8 mouse cellular contexts compared by ENCODE assay signal in genomic region chr5:30870131-30870406, GRCm38 (mm10). TPM values are rescaled to one million over a fixed set of nuclear protein-coding genes. Genes with fewer than 3 reads are reported as not detected.
DNase-seq lines count a peak whose midpoint lies in the region; ATAC-seq and TF ChIP-seq lines count a peak whose summit lies in the region.

No protein-coding gene starts in this region.

- no peaks in the 10 kb centered on the region for H3K9me3 ChIP-seq in liver, embryonic 13.5 days (replicated peaks)

- no peak for TF ChIP-seq EP300 in heart, adult 2 months (IDR thresholded peaks at IDR 0.05; ENCODE audit: insufficient read depth, low read depth, low read length)

- DNase-seq in heart, adult 2 months, result no peak
- no peak for DNase-seq in heart, postnatal 4 days
- no peak for DNase-seq in thymus, adult 2 months
- no peak for DNase-seq in thymus, postnatal 25 days
- no peak for DNase-seq in liver, embryonic 13.5 days
- no peak for DNase-seq in embryo, embryonic 11 days
- DNase-seq in frontal cortex, adult 2 months (ENCODE audit: extremely low spot score in 1 of 2, low spot score in 1 of 2), result no peak
- no peak for DNase-seq in right cerebral cortex, postnatal 4 days

- intact Hi-C loops in heart, adult 2 months (cut with DNase I), result no loop called here

- peaks cover 3% of the 10 kb centered on the region for H3K4me1 ChIP-seq in heart, adult 2 months (ENCODE audit: control insufficient read depth, insufficient read depth, low read length)
- peaks cover 11% of the 10 kb centered on the region for H3K4me1 ChIP-seq in thymus, adult 2 months (replicated peaks; ENCODE audit: control insufficient read depth, insufficient read depth, low read length)
- peaks cover 25% of the 10 kb centered on the region for H3K4me1 ChIP-seq in liver, embryonic 13.5 days (replicated peaks)

- peaks cover 4% of the 10 kb centered on the region; the same call in 1 of the 2 replicates for H3K36me3 ChIP-seq in heart, adult 2 months (ENCODE audit: control insufficient read depth, insufficient read depth, low read length)
- H3K36me3 ChIP-seq in thymus, adult 2 months (ENCODE audit: control insufficient read depth, insufficient read depth, low read length), result peaks cover 8% of the 10 kb centered on the region; the same call in 1 of the 2 replicates
- peaks cover 47% of the 10 kb centered on the region for H3K36me3 ChIP-seq in liver, embryonic 13.5 days

- H3K27me3 ChIP-seq in heart, adult 2 months (ENCODE audit: control insufficient read depth, insufficient read depth, low read length), result no peaks in the 10 kb centered on the region
- H3K27me3 ChIP-seq in thymus, adult 2 months (ENCODE audit: control insufficient read depth, insufficient read depth, low read length), result no peaks in the 10 kb centered on the region
- H3K27me3 ChIP-seq in liver, embryonic 13.5 days, result no peaks in the 10 kb centered on the region

- no peaks in the 10 kb centered on the region for H3K79me2 ChIP-seq in heart, adult 2 months (replicated peaks; ENCODE audit: control insufficient read depth, insufficient read depth, low read length)

- peak overlapping the region; percentile 89 for H3K4me2 ChIP-seq in liver, embryonic 13.5 days

- no peak for TF ChIP-seq POLR2A in heart, adult 2 months (IDR thresholded peaks at IDR 0.05; ENCODE audit: insufficient read depth, low read depth, low read length)
- TF ChIP-seq POLR2A in thymus, adult 2 months (IDR thresholded peaks at IDR 0.05; ENCODE audit: control insufficient read depth, extremely low read depth, insufficient read depth, low read length, poor library complexity), result no peak

- peak overlapping the region; percentile 73 for H3K4me3 ChIP-seq in heart, adult 2 months
- peak overlapping the region; percentile 93 for H3K4me3 ChIP-seq in thymus, adult 2 months (ENCODE audit: control insufficient read depth, insufficient read depth, low read length)
- H3K4me3 ChIP-seq in liver, embryonic 13.5 days (replicated peaks), result peak overlapping the region; percentile 91

- peak overlapping the region; percentile 83 for H3K9ac ChIP-seq in heart, adult 2 months (ENCODE audit: low read depth, low read length)
- peak overlapping the region; percentile 94 for H3K9ac ChIP-seq in liver, embryonic 13.5 days

- no peak for ATAC-seq in liver, embryonic 13.5 days (ENCODE audit: low read depth)

- 10% methylated on average over 2 of the region's 2 CpGs for WGBS in heart, adult 2 months
- 23% methylated on average over 2 of the region's 2 CpGs for WGBS in thymus, adult 2 months
- 15% methylated on average over 2 of the region's 2 CpGs for WGBS in liver, embryonic 13.5 days (ENCODE audit: insufficient replicate concordance)

- peak overlapping the region; percentile 91 for H3K27ac ChIP-seq in heart, adult 2 months
- H3K27ac ChIP-seq in thymus, adult 2 months (ENCODE audit: control insufficient read depth, insufficient read depth, low read length), result no peak overlapping the region
- H3K27ac ChIP-seq in liver, embryonic 13.5 days, result peak overlapping the region; percentile 78

- TF ChIP-seq CTCF in heart, adult 2 months (IDR thresholded peaks at IDR 0.05), result no peak
- TF ChIP-seq CTCF in thymus, adult 2 months (IDR thresholded peaks at IDR 0.05; ENCODE audit: borderline replicate concordance, control insufficient read depth, extremely low read depth, insufficient read depth, low read length, poor library complexity), result no peak

RNA-seq across cellular contexts. Expression of gene Tmem214, which starts 2.3 kb away (rescaled TPM):
- 10 to 100 TPM; 34.7 to 37.5 TPM for total RNA-seq in heart, adult 2 months (2021)
- 55.3 and 55.7 TPM in 2 replicates for polyA plus RNA-seq in heart, adult 2 months (2012; rRNA removed)
- 10 to 100 TPM; 44.4 to 50.0 TPM for total RNA-seq in heart, postnatal 4 days (2021)
- polyA plus RNA-seq in thymus, adult 2 months (2012; rRNA removed), result 101 and 106 TPM in 2 replicates
- polyA plus RNA-seq in liver, embryonic 13.5 days (2015; fragmentation: Nextera tagmentation; extraction: Ambion mirVana), result 40.8 and 47.7 TPM in 2 replicates
- polyA plus RNA-seq in frontal cortex, adult 2 months (2012; rRNA removed), result 76.3 and 82.8 TPM in 2 replicates

RNA-seq across cellular contexts. Expression of gene Agbl5, which starts 18.4 kb away (rescaled TPM):
- 1 to 10 TPM; 4.3 to 4.8 TPM for total RNA-seq in heart, adult 2 months (2021)
- 7.8 and 8.7 TPM in 2 replicates for polyA plus RNA-seq in heart, adult 2 months (2012; rRNA removed)
- total RNA-seq in heart, postnatal 4 days (2021), result 10 to 100 TPM; 11.8 to 12.7 TPM
- polyA plus RNA-seq in thymus, adult 2 months (2012; rRNA removed), result 40.7 and 53.0 TPM in 2 replicates
- polyA plus RNA-seq in liver, embryonic 13.5 days (2015; fragmentation: Nextera tagmentation; extraction: Ambion mirVana), result 4.3 and 5.3 TPM in 2 replicates
- polyA plus RNA-seq in frontal cortex, adult 2 months (2012; rRNA removed), result 24.2 and 25.4 TPM in 2 replicates

RNA-seq across cellular contexts. Expression of gene Ost4, which starts 37.5 kb away (rescaled TPM):
- total RNA-seq in heart, adult 2 months (2021), result 100 to 1,000 TPM; 160 to 161 TPM
- polyA plus RNA-seq in heart, adult 2 months (2012; rRNA removed), result 191 and 208 TPM in 2 replicates
- 100 to 1,000 TPM; 170 TPM for total RNA-seq in heart, postnatal 4 days (2021)
- 192 and 239 TPM in 2 replicates for polyA plus RNA-seq in thymus, adult 2 months (2012; rRNA removed)
- 342 and 377 TPM in 2 replicates for polyA plus RNA-seq in liver, embryonic 13.5 days (2015; fragmentation: Nextera tagmentation; extraction: Ambion mirVana)
- polyA plus RNA-seq in frontal cortex, adult 2 months (2012; rRNA removed), result 158 and 207 TPM in 2 replicates

RNA-seq across cellular contexts. Expression of gene Emilin1, which starts 43.1 kb away (rescaled TPM):
- total RNA-seq in heart, adult 2 months (2021), result 10 to 100 TPM; 21.2 to 21.3 TPM
- 30.6 and 31.3 TPM in 2 replicates for polyA plus RNA-seq in heart, adult 2 months (2012; rRNA removed)
- total RNA-seq in heart, postnatal 4 days (2021), result 10 to 100 TPM; 83.4 to 93.2 TPM
- polyA plus RNA-seq in thymus, adult 2 months (2012; rRNA removed), result 44.6 and 57.5 TPM in 2 replicates
- 41.6 and 42.7 TPM in 2 replicates for polyA plus RNA-seq in liver, embryonic 13.5 days (2015; fragmentation: Nextera tagmentation; extraction: Ambion mirVana)
- polyA plus RNA-seq in frontal cortex, adult 2 months (2012; rRNA removed), result 4.2 and 4.7 TPM in 2 replicates

RNA-seq across cellular contexts. Expression of gene Khk, which starts 51.2 kb away (rescaled TPM):
- total RNA-seq in heart, adult 2 months (2021), result 10 to 100 TPM; 22.6 to 29.6 TPM
- 31.8 and 40.9 TPM in 2 replicates for polyA plus RNA-seq in heart, adult 2 months (2012; rRNA removed)
- total RNA-seq in heart, postnatal 4 days (2021), result 1 to 10 TPM; 6.4 to 9.2 TPM
- 28.3 and 32.0 TPM in 2 replicates for polyA plus RNA-seq in thymus, adult 2 months (2012; rRNA removed)
- 33.9 and 37.6 TPM in 2 replicates for polyA plus RNA-seq in liver, embryonic 13.5 days (2015; fragmentation: Nextera tagmentation; extraction: Ambion mirVana)
- 28.4 and 30.6 TPM in 2 replicates for polyA plus RNA-seq in frontal cortex, adult 2 months (2012; rRNA removed)
